Mouse (Mus musculus) C2C12 (cell line): Measurements from ENCODE around the gene Adamts17.

Experiments used
- CEBPB ChIP-seq: IDR thresholded peaks from one replicate; pipeline ENCODE4 v1.6.1; 2011; ENCODE audit warnings: low read depth, mild to moderate bottlenecking, control low read depth, moderate library complexity
- CTCF ChIP-seq: IDR thresholded peaks from one replicate; pipeline ENCODE4 v1.5.1; 2011; ENCODE audit not compliant: control insufficient read depth, insufficient read depth, insufficient read length
- MAX ChIP-seq: IDR thresholded peaks from one replicate; pipeline ENCODE4 v1.6.1; 2011; ENCODE audit warnings: mild to moderate bottlenecking, control low read depth
- MYOD1 ChIP-seq: IDR thresholded peaks from one replicate; pipeline ENCODE4 v1.6.1; 2011; ENCODE audit warnings: low read depth; ENCODE audit not compliant: control insufficient read depth, insufficient read length
- MYOG ChIP-seq: IDR thresholded peaks from one replicate; pipeline ENCODE4 v1.6.1; 2011; ENCODE audit not compliant: control insufficient read depth, insufficient read length; ENCODE audit errors: extremely low read depth
- USF1 ChIP-seq: IDR thresholded peaks from one replicate; pipeline ENCODE4 v1.6.1; 2011; ENCODE audit warnings: low read depth, mild to moderate bottlenecking, control low read depth, moderate library complexity

- TF ChIP-seq CTCF (no peak), USF1 (no peak), CEBPB (no peak), MYOD1 (no peak), MYOG (no peak), MAX (no peak)
Measured at GRCm38 (mm10) chr7:66859220-66859619, 19.7 kb downstream of the Adamts17 start.
